Mouse (Mus musculus): ENCODE measurements around the gene Auh. TPM values are rescaled to one million over a fixed set of nuclear protein-coding genes. Genes with fewer than 3 reads are reported as not detected.

The Auh gene
- polyA plus RNA-seq (2012): 4.7 and 6.8 TPM in 2 replicates

GRCm38 (mm10) chr13:52929209-52930171 lies at the start of gene Auh:
TSS of gene Auh (minus strand) at chr13:52929681.
- H3K27me3 ChIP-seq (ENCODE audit: control insufficient read depth): peaks cover 11% of the 10 kb centered on the region
- peaks cover 25% of the 10 kb centered on the region for H3K4me1 ChIP-seq (ENCODE audit: control insufficient read depth)
- peak within 1 kb of the TSS; percentile 79 for H3K4me3 ChIP-seq (replicated peaks)
- peaks cover 2% of the 10 kb centered on the region; the same call in 1 of the 2 replicates for H3K36me3 ChIP-seq (ENCODE audit: control insufficient read depth)
- TF ChIP-seq TAL1 (IDR thresholded peaks at IDR 0.05; ENCODE audit: low read length): no peak
- TF ChIP-seq GATA1 (IDR thresholded peaks at IDR 0.05; ENCODE audit: low read length): no peak
- no peaks in the 10 kb centered on the region for H3K9me3 ChIP-seq (ENCODE audit: control insufficient read depth, low read length)

GRCm38 (mm10) chr13:52978321-52978981 lies 49.0 kb upstream of the Auh start:
- TF ChIP-seq TAL1 (IDR thresholded peaks at IDR 0.05; ENCODE audit: low read length) (no peak), GATA1 (IDR thresholded peaks at IDR 0.05; ENCODE audit: low read length) (no peak)
- H3K9me3 ChIP-seq (ENCODE audit: control insufficient read depth, low read length): peaks cover 6% of the 10 kb centered on the region; the same call in 1 of the 2 replicates
- H3K27me3 ChIP-seq (ENCODE audit: control insufficient read depth): peaks cover 76% of the 10 kb centered on the region
- H3K4me1 ChIP-seq (ENCODE audit: control insufficient read depth): peaks cover 18% of the 10 kb centered on the region
- H3K4me3 ChIP-seq (replicated peaks): peak overlapping the region; percentile 28
- H3K36me3 ChIP-seq (ENCODE audit: control insufficient read depth): no peaks in the 10 kb centered on the region

- Histone ChIP-seq H3K36me3 (ENCODE audit: control insufficient read depth) (no peaks in the 10 kb centered on the region), H3K9me3 (ENCODE audit: control insufficient read depth, low read length) (peaks cover 6% of the 10 kb centered on the region; the same call in 1 of the 2 replicates), H3K4me3 (replicated peaks) (no peak overlapping the region), H3K4me1 (ENCODE audit: control insufficient read depth) (peaks cover 18% of the 10 kb centered on the region), H3K27me3 (ENCODE audit: control insufficient read depth) (peaks cover 69% of the 10 kb centered on the region)
- TF ChIP-seq GATA1 (IDR thresholded peaks at IDR 0.05; ENCODE audit: low read length): no peak
- no peak for TF ChIP-seq TAL1 (IDR thresholded peaks at IDR 0.05; ENCODE audit: low read length)
Observed at GRCm38 (mm10) chr13:52977757-52978156, 48.3 kb upstream of the Auh start.

- Histone ChIP-seq H3K9me3 (ENCODE audit: control insufficient read depth, low read length) (peaks cover 6% of the 10 kb centered on the region; the same call in 1 of the 2 replicates), H3K4me3 (replicated peaks) (no peak overlapping the region), H3K36me3 (ENCODE audit: control insufficient read depth) (no peaks in the 10 kb centered on the region), H3K27me3 (ENCODE audit: control insufficient read depth) (peaks cover 63% of the 10 kb centered on the region), H3K4me1 (ENCODE audit: control insufficient read depth) (peaks cover 18% of the 10 kb centered on the region)
- TF ChIP-seq TAL1 (IDR thresholded peaks at IDR 0.05; ENCODE audit: low read length) (no peak), GATA1 (IDR thresholded peaks at IDR 0.05; ENCODE audit: low read length) (no peak)
Observed at GRCm38 (mm10) chr13:52977221-52977609, 47.7 kb upstream of the Auh start.

GRCm38 (mm10) chr13:52976510-52977220 lies 47.2 kb upstream of the Auh start:
- Histone ChIP-seq H3K27me3 (ENCODE audit: control insufficient read depth) (peaks cover 58% of the 10 kb centered on the region), H3K36me3 (ENCODE audit: control insufficient read depth) (no peaks in the 10 kb centered on the region), H3K4me3 (replicated peaks) (no peak overlapping the region), H3K4me1 (ENCODE audit: control insufficient read depth) (peaks cover 15% of the 10 kb centered on the region), H3K9me3 (ENCODE audit: control insufficient read depth, low read length) (peaks cover 6% of the 10 kb centered on the region; the same call in 1 of the 2 replicates)
- TF ChIP-seq GATA1 (IDR thresholded peaks at IDR 0.05; ENCODE audit: low read length): no peak

GRCm38 (mm10) chr13:52976130-52976509 lies 46.6 kb upstream of the Auh start:
- peaks cover 10% of the 10 kb centered on the region for H3K4me1 ChIP-seq (ENCODE audit: control insufficient read depth)
- H3K36me3 ChIP-seq (ENCODE audit: control insufficient read depth): no peaks in the 10 kb centered on the region
- no peak overlapping the region for H3K4me3 ChIP-seq (replicated peaks)
- TF ChIP-seq TAL1 (IDR thresholded peaks at IDR 0.05; ENCODE audit: low read length) (no peak), GATA1 (IDR thresholded peaks at IDR 0.05; ENCODE audit: low read length) (no peak)
- peaks cover 4% of the 10 kb centered on the region; the same call in 1 of the 2 replicates for H3K9me3 ChIP-seq (ENCODE audit: control insufficient read depth, low read length)
- peaks cover 52% of the 10 kb centered on the region for H3K27me3 ChIP-seq (ENCODE audit: control insufficient read depth)

- H3K36me3 ChIP-seq (ENCODE audit: control insufficient read depth): no peaks in the 10 kb centered on the region
- H3K4me3 ChIP-seq (replicated peaks): no peak overlapping the region
- TF ChIP-seq GATA1 (IDR thresholded peaks at IDR 0.05; ENCODE audit: low read length) (no peak), TAL1 (IDR thresholded peaks at IDR 0.05; ENCODE audit: low read length) (no peak)
- H3K27me3 ChIP-seq (ENCODE audit: control insufficient read depth): peaks cover 38% of the 10 kb centered on the region
- no peaks in the 10 kb centered on the region for H3K9me3 ChIP-seq (ENCODE audit: control insufficient read depth, low read length)
- peaks cover 2% of the 10 kb centered on the region; the same call in 1 of the 2 replicates for H3K4me1 ChIP-seq (ENCODE audit: control insufficient read depth)
Observed at GRCm38 (mm10) chr13:52974676-52975075, 45.2 kb upstream of the Auh start.

GRCm38 (mm10) chr13:52973427-52973826 lies 43.9 kb upstream of the Auh start:
- Histone ChIP-seq H3K27me3 (ENCODE audit: control insufficient read depth) (peaks cover 25% of the 10 kb centered on the region), H3K4me1 (ENCODE audit: control insufficient read depth) (no peaks in the 10 kb centered on the region), H3K36me3 (ENCODE audit: control insufficient read depth) (no peaks in the 10 kb centered on the region), H3K4me3 (replicated peaks) (no peak overlapping the region), H3K9me3 (ENCODE audit: control insufficient read depth, low read length) (no peaks in the 10 kb centered on the region)
- no peak for TF ChIP-seq GATA1 (IDR thresholded peaks at IDR 0.05; ENCODE audit: low read length)
- no peak for TF ChIP-seq TAL1 (IDR thresholded peaks at IDR 0.05; ENCODE audit: low read length)
